12 mouse cellular contexts compared by ENCODE assay signal in the genomic region with DNA sequence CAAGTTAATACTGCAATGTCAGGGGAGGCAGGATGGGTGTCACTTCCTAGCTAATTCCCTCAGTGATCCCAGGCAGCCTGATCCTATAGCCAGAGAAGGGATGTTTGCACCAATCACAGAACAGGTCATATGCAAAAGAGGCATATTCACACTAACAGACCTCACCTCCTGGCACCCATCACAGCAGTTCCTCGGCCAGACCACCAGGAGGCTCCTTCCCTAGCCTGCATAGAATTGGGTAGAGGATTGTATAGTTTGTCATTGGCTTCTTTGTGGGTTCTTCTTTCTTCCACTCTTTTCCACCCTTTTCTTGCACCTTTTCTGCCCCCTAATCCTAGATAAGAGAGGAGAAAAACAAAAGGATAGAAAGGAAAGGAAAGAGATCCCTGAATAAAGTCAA. TPM values are rescaled to one million over a fixed set of nuclear protein-coding genes. Genes with fewer than 3 reads are reported as not detected.
DNase-seq lines count a peak whose midpoint lies in the region; ATAC-seq and TF ChIP-seq lines count a peak whose summit lies in the region.
"Had no signal": no experiment of that assay in that cellular context is flagged by ENCODE, and none has a peak within 500 bp of the region (broad histone marks: within the 10 kb centered on the region; RNA-seq: fewer than 3 reads in every experiment).

No protein-coding gene starts in this region.

- H3K4me3 ChIP-seq in kidney, postnatal 0 days (replicated peaks; ENCODE audit: low read depth, low read length) = no peak overlapping the region
- H3K4me3 ChIP-seq: forebrain, embryonic 13.5 days; neural tube, embryonic 13.5 days had no signal

- H3K9ac ChIP-seq in kidney, postnatal 0 days (ENCODE audit: low read depth, low read length) = no peak overlapping the region
- H3K9ac ChIP-seq: forebrain, embryonic 13.5 days; neural tube, embryonic 13.5 days had no signal

- TF ChIP-seq CTCF in kidney, postnatal 0 days (IDR thresholded peaks at IDR 0.05; ENCODE audit: low read depth) = peak; percentile 51

- no peaks in the 10 kb centered on the region for H3K9me3 ChIP-seq in kidney, postnatal 0 days (replicated peaks; ENCODE audit: low read length)
- H3K9me3 ChIP-seq: neural tube, embryonic 13.5 days had no signal

- no peaks in the 10 kb centered on the region for H3K4me1 ChIP-seq in kidney, postnatal 0 days (replicated peaks; ENCODE audit: insufficient read depth, low read length)
- H3K4me1 ChIP-seq: forebrain, embryonic 13.5 days; neural tube, embryonic 13.5 days had no signal

- DNase-seq in kidney, postnatal 0 days (ENCODE audit: low spot score) = no peak
- DNase-seq in kidney, adult 18-20 months = no peak
- DNase-seq in CD4-positive helper T cell, adult 2 months (ENCODE audit: low read depth, low spot score) = peak; percentile 14
- DNase-seq in NIH3T3 (ENCODE audit: low read depth) = peak; percentile 27
- peak; percentile 22 for DNase-seq in lung, postnatal 36 days
- no peak for DNase-seq in right cerebral cortex, postnatal 14 days
- no peak for DNase-seq in neural tube, embryonic 10.5 days (ENCODE audit: extremely low spot score, low spot score)

- ATAC-seq in kidney, postnatal 0 days (replicated peaks; ENCODE audit: low FRiP score, low read depth) = no peak
- ATAC-seq: forebrain, embryonic 13.5 days had no signal

- no peak overlapping the region for H3K27ac ChIP-seq in kidney, postnatal 0 days
- H3K27ac ChIP-seq: forebrain, embryonic 13.5 days; neural tube, embryonic 13.5 days had no signal

- no peaks in the 10 kb centered on the region for H3K36me3 ChIP-seq in kidney, postnatal 0 days (ENCODE audit: insufficient read depth, low read length)
- H3K36me3 ChIP-seq: neural tube, embryonic 13.5 days had no signal

- WGBS in kidney, postnatal 0 days = 85% methylated on average over 1 of the region's 1 CpGs

- no peaks in the 10 kb centered on the region for H3K27me3 ChIP-seq in kidney, postnatal 0 days (ENCODE audit: insufficient read depth, low read length)
- H3K27me3 ChIP-seq: forebrain, embryonic 13.5 days; neural tube, embryonic 13.5 days had no signal

- no peak overlapping the region for H3K4me2 ChIP-seq in kidney, postnatal 0 days (ENCODE audit: low read length)
- H3K4me2 ChIP-seq: forebrain, embryonic 13.5 days; neural tube, embryonic 13.5 days had no signal

RNA-seq across cellular contexts. Expression of gene Ucp1, which starts 10.0 kb away (rescaled TPM):
- polyA plus RNA-seq in kidney, postnatal 0 days (2015; fragmentation: Nextera tagmentation; extraction: Ambion mirVana) = 0.07 TPM in 1 of 2 replicates, not detected in the other
- polyA plus RNA-seq: forebrain, embryonic 13.5 days; heart, embryonic 16.5 days; lung, embryonic 16.5 days had no signal

RNA-seq across cellular contexts. Expression of gene Elmod2, which starts 32.2 kb away (rescaled TPM):
- polyA plus RNA-seq in kidney, postnatal 0 days (2015; fragmentation: Nextera tagmentation; extraction: Ambion mirVana) = 10.4 and 10.9 TPM in 2 replicates

RNA-seq across cellular contexts. Expression of gene Mgat4d, which starts 48.1 kb away (rescaled TPM):
- polyA plus RNA-seq in kidney, postnatal 0 days (2015; fragmentation: Nextera tagmentation; extraction: Ambion mirVana) = not detected in 2 replicates
- polyA plus RNA-seq: forebrain, embryonic 13.5 days; heart, embryonic 16.5 days; large intestine, adult 2 months; lung, embryonic 16.5 days; neural tube, embryonic 13.5 days had no signal

Comparison
In these comparisons a context has a peak if more than half of its experiments do, and no peak if none do; other contexts are left out.
1. DNase-seq: peak in CD4-positive helper T cell, adult 2 months (single experiment), NIH3T3 (single experiment) and lung, postnatal 36 days (single experiment); none in kidney, postnatal 0 days (single experiment), kidney, adult 18-20 months (single experiment), right cerebral cortex, postnatal 14 days (single experiment) and neural tube, embryonic 10.5 days (single experiment).